Mouse (Mus musculus) midbrain, postnatal 0 days (tissue): ENCODE results near the gene Stk38. TPM values are rescaled to one million over a fixed set of nuclear protein-coding genes. Genes with fewer than 3 reads are reported as not detected.

Experiments
- ATAC-seq: fragments of 200-750 bp; cut with Nextera tagmentation; 2 replicates; pipeline ENCODE4 v1.8.0; 2017; ENCODE audit warnings: moderate number of reproducible peaks, mild to moderate bottlenecking, moderate TSS enrichment, moderate library complexity; ENCODE audit not compliant: low FRiP score
- DNase-seq: peaks from one replicate; pipeline ENCODE4 v3.0.0-alpha.2; 2015; ENCODE audit warnings: low spot score
- H3K27ac ChIP-seq: fragments of 300-500 bp; sonication (generic); 2 replicates; pipeline ENCODE4 v1.5.1; 2014; ENCODE audit warnings: low read depth, mild to moderate bottlenecking, low read length, mixed read lengths
- H3K27me3 ChIP-seq: fragments of 300-500 bp; sonication (generic); 2 replicates; pipeline ENCODE4 v1.6.1; 2014; ENCODE audit warnings: low read length, control low read depth, mixed read lengths; ENCODE audit not compliant: insufficient read depth
- H3K36me3 ChIP-seq: fragments of 300-500 bp; sonication (generic); 2 replicates; pipeline ENCODE4 v1.6.1; 2014; ENCODE audit warnings: low read length, control low read depth, mixed read lengths; ENCODE audit not compliant: insufficient read depth
- H3K4me1 ChIP-seq: fragments of 300-500 bp; sonication (generic); 2 replicates; pipeline ENCODE4 v1.6.1; 2014; ENCODE audit warnings: mild to moderate bottlenecking, control low read depth, antibody characterized with exemption, low read length, mixed read lengths; ENCODE audit not compliant: insufficient read depth
- H3K4me2 ChIP-seq: fragments of 300-500 bp; sonication (generic); 2 replicates; pipeline ENCODE4 v1.6.1; 2014; ENCODE audit warnings: low read depth, mild to moderate bottlenecking, low read length, mixed read lengths; ENCODE audit not compliant: poor library complexity, severe bottlenecking
- H3K4me3 ChIP-seq: fragments of 300-500 bp; sonication (generic); 2 replicates; pipeline ENCODE4 v1.5.1; 2014; ENCODE audit warnings: low read depth, mild to moderate bottlenecking, low read length, moderate library complexity
- H3K9ac ChIP-seq: fragments of 300-500 bp; sonication (generic); replicated peaks from 2 replicates; pipeline ENCODE4 v1.6.1; 2014; ENCODE audit warnings: mild to moderate bottlenecking, low read length, moderate library complexity, mixed read lengths; ENCODE audit not compliant: poor library complexity, severe bottlenecking
- H3K9me3 ChIP-seq: fragments of 300-500 bp; sonication (generic); 2 replicates; pipeline ENCODE4 v1.6.1; 2016; ENCODE audit warnings: low read length, control low read depth
- CTCF ChIP-seq: IDR thresholded peaks from 2 replicates; pipeline ENCODE4 v1.5.1; 2016; ENCODE audit warnings: antibody characterized with exemption, mild to moderate bottlenecking
- WGBS: fragments of 180-500 bp; shearing (Covaris S2); extraction: QIAGEN DNeasy Blood & Tissue Kit; methylation state at CpG from one replicate; pipeline ENCODE4 v1.1.7; 2014; 5-methylcytosine and 5-hydroxymethylcytosine counted together
- polyA plus RNA-seq: library from polyadenylated mRNA; unstranded; fragments of >200 nt; fragmentation: Nextera tagmentation; extraction: Ambion mirVana; gene quantifications from 2 replicates; pipeline ENCODE4 v1.2.1, GENCODE M21; 2015
- total RNA-seq: library from RNA; depleted of rRNA; stranded (reverse); fragments of >200 nt; gene quantifications from 2 replicates; pipeline ENCODE4 v1.2.3, GENCODE M21; 2014

The Stk38 gene
- total and polyA plus RNA-seq, 2 experiments from 2014 or later = 44.2 to 47.9 TPM

GRCm38 (mm10) chr17:29053841-29054240 lies 46.0 kb upstream of the Stk38 start:
- H3K4me2 ChIP-seq = no peak overlapping the region
- H3K27me3 ChIP-seq = no peaks in the 10 kb centered on the region
- no peaks in the 10 kb centered on the region for H3K9me3 ChIP-seq
- H3K4me1 ChIP-seq = no peaks in the 10 kb centered on the region
- TF ChIP-seq CTCF = no peak
- H3K9ac ChIP-seq = no peak overlapping the region
- DNase-seq (peak; percentile 52), ATAC-seq (no peak)
- H3K4me3 ChIP-seq = no peak overlapping the region
- 0 out of 2 replicates have a peak, but pooled peaks cover 2% of the 10 kb centered on the region for H3K36me3 ChIP-seq
- WGBS = 65% methylated on average over 7 of the region's 7 CpGs
- no peak overlapping the region for H3K27ac ChIP-seq

GRCm38 (mm10) chr17:29053067-29053466 lies 45.3 kb upstream of the Stk38 start:
- no peak for TF ChIP-seq CTCF
- DNase-seq (peak; percentile 28), ATAC-seq (no peak)
- Histone ChIP-seq H3K4me1 (no peaks in the 10 kb centered on the region), H3K9me3 (no peaks in the 10 kb centered on the region), H3K27ac (no peak overlapping the region), H3K4me3 (no peak overlapping the region), H3K36me3 (0 out of 2 replicates have a peak, but pooled peaks cover 2% of the 10 kb centered on the region), H3K4me2 (no peak overlapping the region), H3K9ac (no peak overlapping the region), H3K27me3 (no peaks in the 10 kb centered on the region)
- 93% methylated on average over 6 of the region's 6 CpGs for WGBS

GRCm38 (mm10) chr17:29050791-29051190 lies 43.0 kb upstream of the Stk38 start:
- Histone ChIP-seq H3K27me3 (no peaks in the 10 kb centered on the region), H3K36me3 (0 out of 2 replicates have a peak, but pooled peaks cover 8% of the 10 kb centered on the region), H3K4me3 (no peak overlapping the region), H3K4me1 (no peaks in the 10 kb centered on the region), H3K9ac (no peak overlapping the region), H3K4me2 (no peak overlapping the region), H3K27ac (no peak overlapping the region; the same call in 1 of the 2 replicates), H3K9me3 (no peaks in the 10 kb centered on the region)
- ATAC-seq (no peak), DNase-seq (peak; percentile 40)
- TF ChIP-seq CTCF = no peak
- WGBS = 50% methylated on average over 14 of the region's 14 CpGs

GRCm38 (mm10) chr17:29049923-29050322 lies 42.1 kb upstream of the Stk38 start:
- ATAC-seq = no peak

GRCm38 (mm10) chr17:29049508-29049889 lies 41.7 kb upstream of the Stk38 start:
- no peaks in the 10 kb centered on the region for H3K4me1 ChIP-seq
- no peaks in the 10 kb centered on the region for H3K9me3 ChIP-seq
- 0 out of 2 replicates have a peak overlapping the region, but pooled peaks have one; percentile 12 for H3K27ac ChIP-seq
- no peak overlapping the region for H3K9ac ChIP-seq
- no peak for ATAC-seq
- no peak for DNase-seq
- peaks cover 10% of the 10 kb centered on the region; the same call in 1 of the 2 replicates for H3K36me3 ChIP-seq
- H3K4me3 ChIP-seq = no peak overlapping the region
- 77% methylated on average over 5 of the region's 5 CpGs for WGBS
- H3K4me2 ChIP-seq = no peak overlapping the region
- H3K27me3 ChIP-seq = no peaks in the 10 kb centered on the region
- no peak for TF ChIP-seq CTCF

More at GRCm38 (mm10) chr17:29049923-29050322, 42.1 kb upstream of the Stk38 start:
- no peak for TF ChIP-seq CTCF
- 89% methylated on average over 7 of the region's 7 CpGs for WGBS
- no peak for DNase-seq
- Histone ChIP-seq H3K27me3 (no peaks in the 10 kb centered on the region), H3K9me3 (no peaks in the 10 kb centered on the region), H3K27ac (0 out of 2 replicates have a peak overlapping the region, but pooled peaks have one; percentile 12), H3K4me2 (no peak overlapping the region), H3K4me1 (no peaks in the 10 kb centered on the region), H3K36me3 (0 out of 2 replicates have a peak, but pooled peaks cover 8% of the 10 kb centered on the region), H3K4me3 (no peak overlapping the region), H3K9ac (no peak overlapping the region)

GRCm38 (mm10) chr17:29048748-29049507 lies 41.1 kb upstream of the Stk38 start:
- DNase-seq = peak; percentile 80
- H3K4me1 ChIP-seq = no peaks in the 10 kb centered on the region
- no peak overlapping the region for H3K4me3 ChIP-seq
- no peak overlapping the region for H3K4me2 ChIP-seq
- peaks cover 15% of the 10 kb centered on the region; the same call in 1 of the 2 replicates for H3K36me3 ChIP-seq
- no peak overlapping the region for H3K9ac ChIP-seq
- ATAC-seq = no peak
- H3K27ac ChIP-seq = no peak overlapping the region
- TF ChIP-seq CTCF = peak; percentile 91
- WGBS = 23% methylated on average over 13 of the region's 13 CpGs
- no peaks in the 10 kb centered on the region for H3K9me3 ChIP-seq
- no peaks in the 10 kb centered on the region for H3K27me3 ChIP-seq
